Mouse (Mus musculus) heart, postnatal 0 days (tissue): ENCODE measurements around the gene Fbxo27. TPM values are rescaled to one million over a fixed set of nuclear protein-coding genes. Genes with fewer than 3 reads are reported as not detected.
"Not testable (repeated sequence)": the region's sequence is repeated elsewhere in the genome, so short reads cannot be mapped to it uniquely, and the experiment has no call there.

Experiments
- ATAC-seq: fragments of 200-750 bp; cut with Nextera tagmentation; 2 replicates; pipeline ENCODE4 v1.8.0; 2017; ENCODE audit warnings: low read depth, moderate number of reproducible peaks, moderate library complexity; ENCODE audit not compliant: insufficient read depth
- DNase-seq: peaks from one replicate; pipeline ENCODE4 v3.0.0-alpha.2; 2016; ENCODE audit warnings: low spot score
- H3K27ac ChIP-seq: fragments of 300-500 bp; sonication (generic); 2 replicates; pipeline ENCODE4 v1.5.1; 2014; ENCODE audit warnings: low read depth, mild to moderate bottlenecking
- H3K27me3 ChIP-seq: fragments of 300-500 bp; sonication (generic); 2 replicates; pipeline ENCODE4 v1.6.1; 2014; ENCODE audit warnings: low read length, mixed read lengths; ENCODE audit not compliant: control insufficient read depth, insufficient read depth
- H3K36me3 ChIP-seq: fragments of 300-500 bp; sonication (generic); replicated peaks from 2 replicates; pipeline ENCODE4 v1.6.1; 2014; ENCODE audit warnings: low read length, mixed read lengths; ENCODE audit not compliant: control insufficient read depth, insufficient read depth
- H3K4me1 ChIP-seq: fragments of 300-500 bp; sonication (generic); 2 replicates; pipeline ENCODE4 v1.6.1; 2014; ENCODE audit warnings: antibody characterized with exemption; ENCODE audit not compliant: control insufficient read depth, insufficient read depth
- H3K4me2 ChIP-seq: fragments of 300-500 bp; sonication (generic); 2 replicates; pipeline ENCODE4 v1.6.1; 2014; ENCODE audit warnings: low read depth, mild to moderate bottlenecking, low read length, moderate library complexity
- H3K4me3 ChIP-seq: fragments of 300-500 bp; sonication (generic); 2 replicates; pipeline ENCODE4 v1.5.1; 2014; ENCODE audit warnings: low read depth, low read length
- H3K9ac ChIP-seq: fragments of 300-500 bp; sonication (generic); replicated peaks from 2 replicates; pipeline ENCODE4 v1.6.1; 2014; ENCODE audit warnings: low read depth, low read length, mixed read lengths
- H3K9me3 ChIP-seq: fragments of 300-500 bp; sonication (generic); replicated peaks from 2 replicates; pipeline ENCODE4 v1.6.1; 2016; ENCODE audit warnings: low read length; ENCODE audit not compliant: control insufficient read depth
- CTCF ChIP-seq: IDR thresholded peaks from 2 replicates; pipeline ENCODE4 v1.5.1; 2016; ENCODE audit warnings: antibody characterized with exemption, control low read depth, low read depth
- EP300 ChIP-seq: IDR thresholded peaks from 2 replicates; pipeline ENCODE4 v1.6.1; 2016; ENCODE audit warnings: antibody characterized with exemption, low read depth
- WGBS: fragments of 180-500 bp; shearing (Covaris S2); extraction: QIAGEN DNeasy Blood & Tissue Kit; methylation state at CpG from one replicate; pipeline ENCODE4 v1.1.7; 2014; 5-methylcytosine and 5-hydroxymethylcytosine counted together
- polyA plus RNA-seq: library from polyadenylated mRNA; unstranded; fragments of >200 nt; fragmentation: Nextera tagmentation; extraction: Ambion mirVana; gene quantifications from 2 replicates; pipeline ENCODE4 v1.2.1, GENCODE M21; 2015
- total RNA-seq: library from RNA; depleted of rRNA; stranded (reverse); fragments of >200 nt; gene quantifications from 2 replicates; pipeline ENCODE4 v1.2.3, GENCODE M21; 2014; ENCODE audit warnings: low replicate concordance

Gene Fbxo27
- total and polyA plus RNA-seq, 2 experiments from 2014 or later: 0.73 to 1.7 TPM

- Histone ChIP-seq H3K9ac (no peak overlapping the region), H3K4me3 (no peak overlapping the region), H3K27ac (no peak overlapping the region), H3K27me3 (no peaks in the 10 kb centered on the region), H3K4me2 (no peak overlapping the region), H3K9me3 (peaks cover 3% of the 10 kb centered on the region; the same call in 1 of the 2 replicates), H3K4me1 (no peaks in the 10 kb centered on the region), H3K36me3 (no peaks in the 10 kb centered on the region)
- ATAC-seq: no peak
- 68% methylated on average over 4 of the region's 4 CpGs for WGBS
- no peak for DNase-seq
- TF ChIP-seq EP300: no peak
- TF ChIP-seq CTCF: no peak
These were observed 36.2 kb upstream of the Fbxo27 start for GRCm38 (mm10) chr7:28656430-28656829.

DNA sequence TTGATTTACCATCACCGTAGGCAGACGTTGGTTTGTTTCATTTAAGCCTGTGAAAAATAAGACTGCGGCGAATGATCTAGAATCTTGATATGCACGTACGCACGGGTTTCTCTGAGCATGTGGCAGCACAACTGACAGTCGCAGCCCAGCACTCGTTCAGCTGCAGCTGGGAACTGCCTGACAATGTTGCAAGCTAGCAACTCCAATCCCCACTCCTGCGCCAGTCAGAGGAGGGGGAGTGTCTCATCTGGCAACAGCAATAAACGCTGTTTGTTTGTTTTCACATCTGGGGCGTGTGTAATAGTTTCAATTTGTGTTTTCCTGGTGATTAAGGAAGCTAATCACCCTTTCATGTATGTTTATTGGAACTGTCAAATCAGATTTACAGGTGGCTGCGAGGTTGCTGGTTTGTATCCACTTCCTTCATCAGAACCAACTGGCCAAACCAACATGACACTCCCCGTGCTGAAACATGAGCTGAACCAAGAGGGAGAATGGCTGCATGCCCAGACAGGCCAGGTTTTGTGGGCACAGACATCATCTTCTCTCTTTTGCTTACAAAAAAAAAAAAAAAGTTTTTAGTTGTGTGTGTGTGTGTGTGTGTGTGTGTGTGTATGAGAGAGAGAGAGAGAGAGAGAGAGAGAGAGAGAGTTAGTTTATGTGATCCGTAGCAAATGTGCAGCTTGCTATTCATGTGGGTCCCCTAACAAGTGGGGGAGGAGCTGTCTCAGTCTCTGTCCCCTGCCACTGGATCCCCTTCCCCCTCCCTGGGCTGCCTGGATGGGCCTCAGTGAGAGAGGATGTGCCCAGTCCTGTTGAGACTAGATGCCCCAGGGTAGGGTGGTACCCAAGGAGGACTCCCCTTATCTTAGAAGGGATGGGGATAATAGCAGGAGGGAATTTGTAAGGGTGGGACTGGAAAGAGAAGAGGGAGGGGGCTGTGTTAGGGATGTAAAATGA lies 26.7 kb upstream of the Fbxo27 start:
- Histone ChIP-seq H3K9me3 (peaks cover 6% of the 10 kb centered on the region; the same call in 1 of the 2 replicates), H3K27me3 (0 out of 2 replicates have a peak, but pooled peaks cover 4% of the 10 kb centered on the region), H3K4me2 (peak overlapping the region; percentile 31; the same call in 1 of the 2 replicates), H3K4me3 (peak overlapping the region; percentile 18; the same call in 1 of the 2 replicates), H3K4me1 (0 out of 2 replicates have a peak, but pooled peaks cover 3% of the 10 kb centered on the region), H3K36me3 (no peaks in the 10 kb centered on the region), H3K9ac (no peak overlapping the region), H3K27ac (no peak overlapping the region)
- ATAC-seq (no peak), DNase-seq (no peak)
- 25% methylated on average over 15 of the region's 15 CpGs for WGBS
- TF ChIP-seq CTCF: no peak
- no peak for TF ChIP-seq EP300

DNA sequence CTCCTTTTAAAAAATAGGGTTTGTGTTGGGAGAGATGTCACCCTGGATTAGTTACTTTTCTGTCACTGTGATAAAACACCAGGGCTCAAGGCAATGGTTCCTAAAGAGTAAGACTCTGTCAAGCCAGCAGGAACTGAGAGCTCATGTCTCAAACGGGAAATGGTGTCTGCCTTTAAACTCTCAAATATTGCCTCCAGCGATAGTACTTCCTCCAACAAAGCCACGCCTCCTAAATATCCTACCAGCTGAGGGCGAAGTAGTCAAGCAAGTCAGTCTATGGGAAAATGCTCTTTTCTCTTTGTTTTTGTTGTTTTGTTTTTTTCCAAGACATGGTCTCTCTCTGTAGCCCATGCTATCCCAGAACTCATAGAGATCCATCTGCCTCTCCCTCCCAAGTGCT lies 21.5 kb upstream of the Fbxo27 start:
- no peaks in the 10 kb centered on the region for H3K4me1 ChIP-seq
- no peak overlapping the region for H3K9ac ChIP-seq
- WGBS: 49% methylated on average over 4 of the region's 4 CpGs
- H3K27me3 ChIP-seq: no peaks in the 10 kb centered on the region
- no peak overlapping the region for H3K4me3 ChIP-seq
- ATAC-seq: no peak
- H3K4me2 ChIP-seq: no peak overlapping the region
- no peak for DNase-seq
- TF ChIP-seq EP300 (no peak), CTCF (no peak)
- no peaks in the 10 kb centered on the region for H3K36me3 ChIP-seq
- H3K9me3 ChIP-seq: no peaks in the 10 kb centered on the region
- H3K27ac ChIP-seq: no peak overlapping the region

- no peaks in the 10 kb centered on the region for H3K9me3 ChIP-seq
These were observed 20.4 kb upstream of the Fbxo27 start for GRCm38 (mm10) chr7:28672276-28672675.

DNA sequence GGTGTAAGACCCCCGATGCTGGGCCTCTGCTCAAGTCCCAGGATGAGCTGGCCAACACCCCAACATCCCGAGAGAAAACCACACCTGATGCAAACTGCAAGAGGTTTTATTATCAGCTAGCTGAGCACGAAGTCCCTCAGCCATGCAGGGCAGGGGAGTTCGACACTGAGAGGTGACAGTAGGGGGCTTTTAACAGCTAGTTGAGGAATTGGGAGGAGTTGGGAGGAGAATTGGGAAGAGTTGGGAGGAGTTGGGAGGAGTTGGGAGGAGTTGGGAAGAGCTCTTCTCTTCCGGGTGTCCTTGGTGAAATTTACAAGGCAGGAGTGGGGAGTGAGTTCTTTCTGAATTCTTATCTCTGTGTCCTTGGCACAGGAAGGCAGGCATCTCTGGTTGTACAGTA lies 19.9 kb upstream of the Fbxo27 start:
- not testable (repeated sequence) for H3K4me3 ChIP-seq, H3K9ac ChIP-seq, H3K36me3 ChIP-seq, H3K4me2 ChIP-seq, DNase-seq, H3K27me3 ChIP-seq, H3K9me3 ChIP-seq, H3K27ac ChIP-seq, H3K4me1 ChIP-seq, ATAC-seq
- WGBS: 45% methylated on average over 5 of the region's 5 CpGs

More at GRCm38 (mm10) chr7:28672276-28672675, 20.4 kb upstream of the Fbxo27 start:
- H3K36me3 ChIP-seq: no peaks in the 10 kb centered on the region
- no peaks in the 10 kb centered on the region for H3K27me3 ChIP-seq
- no peak overlapping the region for H3K4me2 ChIP-seq
- no peaks in the 10 kb centered on the region for H3K4me1 ChIP-seq
- H3K4me3 ChIP-seq: no peak overlapping the region
- no peak overlapping the region for H3K9ac ChIP-seq
- ATAC-seq (no peak), DNase-seq (no peak)
- no peak overlapping the region for H3K27ac ChIP-seq
- 83% methylated on average over 5 of the region's 5 CpGs for WGBS
- TF ChIP-seq EP300 (no peak), CTCF (no peak)
